Mouse (Mus musculus) c-Kit-negative CD71-positive TER-119-positive erythroid progenitor cells, embryonic 14.5 days (primary cell): Measurements from ENCODE around the gene Gm49373.
"Not testable (repeated sequence)": the region's sequence is repeated elsewhere in the genome, so short reads cannot be mapped to it uniquely, and the experiment has no call there.

ENCODE experiments used
- DNase-seq: peaks from one replicate; pipeline ENCODE4 v3.0.0-alpha.2; 2013; ENCODE audit warnings: low read depth, low spot score

The Gm49373 gene

GRCm38 (mm10) chr9:21072641-21073040 lies 255 bp downstream of the Gm49373 start:
- no peak for DNase-seq

- DNase-seq, result no peak
These were observed 5.8 kb downstream of the Gm49373 start, which contains the start of gene Zglp1 for GRCm38 (mm10) chr9:21067006-21067684. Gene Zglp1, minus strand, starts transcription at chr9:21067093.

- no peak for DNase-seq
These were observed 10.0 kb downstream of the Gm49373 start for GRCm38 (mm10) chr9:21062928-21063327.

GRCm38 (mm10) chr9:21051578-21051977 lies 21.3 kb downstream of the Gm49373 start:
- DNase-seq, result no peak

GRCm38 (mm10) chr9:21045235-21045634 lies 27.7 kb downstream of the Gm49373 start:
- DNase-seq, result no peak

GRCm38 (mm10) chr9:21044785-21045184 lies 28.1 kb downstream of the Gm49373 start:
- not testable (repeated sequence) for DNase-seq

- DNase-seq, result no peak
These were observed 29.3 kb downstream of the Gm49373 start for GRCm38 (mm10) chr9:21043563-21043962.

- DNase-seq, result no peak
These were observed 31.6 kb downstream of the Gm49373 start for GRCm38 (mm10) chr9:21041308-21041707.

- peak; percentile 32 for DNase-seq
These were observed 33.1 kb downstream of the Gm49373 start for GRCm38 (mm10) chr9:21039779-21040178.

GRCm38 (mm10) chr9:21037481-21037891 lies 35.4 kb downstream of the Gm49373 start:
- no peak for DNase-seq

- DNase-seq, result no peak
These were observed 36.2 kb downstream of the Gm49373 start for GRCm38 (mm10) chr9:21036666-21037065.

GRCm38 (mm10) chr9:21036161-21036560 lies 36.7 kb downstream of the Gm49373 start:
- no peak for DNase-seq

GRCm38 (mm10) chr9:21035586-21035985 lies 37.3 kb downstream of the Gm49373 start:
- no peak for DNase-seq

GRCm38 (mm10) chr9:21034481-21035085 lies 38.3 kb downstream of the Gm49373 start:
- peak; percentile 27 for DNase-seq

- peak; percentile 89 for DNase-seq
These were observed 39.8 kb downstream of the Gm49373 start for GRCm38 (mm10) chr9:21033136-21033535.

GRCm38 (mm10) chr9:21032491-21032890 lies 40.4 kb downstream of the Gm49373 start:
- no peak for DNase-seq

- DNase-seq, result peak; percentile 54
These were observed 41.0 kb downstream of the Gm49373 start, which contains the start of gene Icam5 for GRCm38 (mm10) chr9:21031896-21032351. Gene Icam5, plus strand, starts transcription at chr9:21032073.

- DNase-seq, result peak; percentile 43
These were observed 41.5 kb downstream of the Gm49373 start for GRCm38 (mm10) chr9:21031251-21031895.

- peak; percentile 91 for DNase-seq
These were observed 42.1 kb downstream of the Gm49373 start for GRCm38 (mm10) chr9:21030781-21031250.

GRCm38 (mm10) chr9:21030055-21030600 lies 42.8 kb downstream of the Gm49373 start:
- no peak for DNase-seq

- peak; percentile 87 for DNase-seq
These were observed 43.4 kb downstream of the Gm49373 start, which contains the start of gene Icam4 for GRCm38 (mm10) chr9:21029291-21030054. Gene Icam4, plus strand, starts transcription at chr9:21029373.
